Mouse (Mus musculus): ENCODE measurements around the gene Irx2. TPM values are rescaled to one million over a fixed set of nuclear protein-coding genes. Genes with fewer than 3 reads are reported as not detected.

Gene Irx2
- polyA plus RNA-seq, 1 experiment from 2014 or later = 34.0 TPM

DNA sequence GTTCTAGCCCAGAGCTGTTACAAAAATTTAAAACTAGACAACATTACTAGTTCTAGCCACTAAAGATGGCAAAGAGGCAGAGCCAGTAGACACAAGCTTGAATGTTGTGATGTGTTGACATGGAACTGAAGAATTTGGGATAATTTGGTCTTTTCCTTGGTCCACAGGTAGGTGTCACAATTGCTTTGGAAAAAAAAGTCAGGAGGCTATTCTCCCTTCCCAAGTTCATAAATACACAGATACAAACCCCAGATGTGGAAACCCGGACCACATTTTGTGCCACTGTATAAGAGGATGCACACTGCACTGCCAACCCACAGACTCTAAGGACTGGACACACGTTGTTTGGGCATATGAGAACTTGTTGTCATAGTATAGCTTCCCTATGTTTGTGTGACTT lies 4.5 kb downstream of the Irx2 start:
- peaks cover 25% of the 10 kb centered on the region for H3K27me3 ChIP-seq (ENCODE audit: control insufficient read depth, insufficient read depth, low read depth, low read length)
- WGBS = 24% methylated on average over 2 of the region's 2 CpGs
- peak overlapping the region; percentile 85 for H3K9ac ChIP-seq (ENCODE audit: low read depth, low read length)
- H3K4me3 ChIP-seq (ENCODE audit: low read depth, low read length) = peak overlapping the region; percentile 65
- no peak overlapping the region; the same call in none of the 2 replicates for H3K27ac ChIP-seq (ENCODE audit: low read length)
- no peaks in the 10 kb centered on the region for H3K36me3 ChIP-seq (ENCODE audit: control insufficient read depth, insufficient read depth, low read length)
- no peaks in the 10 kb centered on the region for H3K9me3 ChIP-seq (replicated peaks; ENCODE audit: control insufficient read depth, low read length, poor library complexity, severe bottlenecking)
- H3K4me1 ChIP-seq (ENCODE audit: control insufficient read depth, insufficient read depth, low read length) = peaks cover 14% of the 10 kb centered on the region
- ATAC-seq = no peak
- H3K4me2 ChIP-seq (ENCODE audit: low read length) = peak overlapping the region; percentile 67

- WGBS = 24% methylated on average over 7 of the region's 7 CpGs
- Histone ChIP-seq H3K27ac (ENCODE audit: low read length) (peak overlapping the region; percentile 19), H3K4me2 (ENCODE audit: low read length) (peak overlapping the region; percentile 55), H3K36me3 (ENCODE audit: control insufficient read depth, insufficient read depth, low read length) (no peaks in the 10 kb centered on the region), H3K27me3 (ENCODE audit: control insufficient read depth, insufficient read depth, low read depth, low read length) (peaks cover 28% of the 10 kb centered on the region), H3K4me1 (ENCODE audit: control insufficient read depth, insufficient read depth, low read length) (peaks cover 21% of the 10 kb centered on the region), H3K9me3 (replicated peaks; ENCODE audit: control insufficient read depth, low read length, poor library complexity, severe bottlenecking) (no peaks in the 10 kb centered on the region), H3K4me3 (ENCODE audit: low read depth, low read length) (peak overlapping the region; percentile 9; the same call in 1 of the 2 replicates), H3K9ac (ENCODE audit: low read depth, low read length) (peak overlapping the region; percentile 44; the same call in 1 of the 2 replicates)
- no peak for ATAC-seq
These were observed 6.2 kb downstream of the Irx2 start for GRCm38 (mm10) chr13:72634752-72635315.

DNA sequence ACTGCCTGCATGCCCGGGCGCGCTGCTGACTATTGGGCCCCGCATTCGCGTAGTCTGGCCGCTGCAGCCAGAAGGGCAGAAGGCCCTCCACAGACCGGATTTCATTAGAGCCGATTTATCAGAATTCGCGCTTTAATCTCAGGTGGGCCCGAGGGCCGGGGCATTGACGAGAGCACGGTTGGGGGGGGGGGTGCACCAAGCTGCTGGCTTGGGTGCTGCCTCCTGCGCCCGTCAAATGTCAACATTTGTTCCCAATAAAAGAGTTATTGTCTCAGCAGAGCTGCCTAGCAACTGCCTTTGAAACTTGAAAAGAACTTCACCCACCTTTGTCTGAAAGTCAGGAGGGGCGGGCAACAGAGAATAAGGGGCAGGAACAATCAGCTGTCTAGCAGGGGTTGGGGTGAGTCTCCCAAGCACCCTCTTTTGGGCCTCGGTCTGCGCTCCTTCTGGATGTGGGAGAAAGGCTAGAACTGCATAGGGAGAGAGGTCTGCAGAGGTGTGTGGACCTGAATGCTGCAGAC lies 7.8 kb downstream of the Irx2 start:
- Histone ChIP-seq H3K27ac (ENCODE audit: low read length) (peak overlapping the region; percentile 67), H3K4me1 (ENCODE audit: control insufficient read depth, insufficient read depth, low read length) (peaks cover 20% of the 10 kb centered on the region), H3K4me2 (ENCODE audit: low read length) (peak overlapping the region; percentile 29), H3K27me3 (ENCODE audit: control insufficient read depth, insufficient read depth, low read depth, low read length) (peaks cover 39% of the 10 kb centered on the region), H3K36me3 (ENCODE audit: control insufficient read depth, insufficient read depth, low read length) (no peaks in the 10 kb centered on the region), H3K4me3 (ENCODE audit: low read depth, low read length) (no peak overlapping the region), H3K9ac (ENCODE audit: low read depth, low read length) (0 out of 2 replicates have a peak overlapping the region, but pooled peaks have one; percentile 0), H3K9me3 (replicated peaks; ENCODE audit: control insufficient read depth, low read length, poor library complexity, severe bottlenecking) (no peaks in the 10 kb centered on the region)
- 4% methylated on average over 20 of the region's 20 CpGs for WGBS
- ATAC-seq = no peak

- 24% methylated on average over 3 of the region's 3 CpGs for WGBS
- Histone ChIP-seq H3K27me3 (ENCODE audit: control insufficient read depth, insufficient read depth, low read depth, low read length) (peaks cover 42% of the 10 kb centered on the region), H3K9me3 (replicated peaks; ENCODE audit: control insufficient read depth, low read length, poor library complexity, severe bottlenecking) (no peaks in the 10 kb centered on the region), H3K4me1 (ENCODE audit: control insufficient read depth, insufficient read depth, low read length) (peaks cover 20% of the 10 kb centered on the region), H3K9ac (ENCODE audit: low read depth, low read length) (no peak overlapping the region), H3K36me3 (ENCODE audit: control insufficient read depth, insufficient read depth, low read length) (no peaks in the 10 kb centered on the region), H3K27ac (ENCODE audit: low read length) (no peak overlapping the region), H3K4me3 (ENCODE audit: low read depth, low read length) (no peak overlapping the region), H3K4me2 (ENCODE audit: low read length) (no peak overlapping the region)
- ATAC-seq = no peak
These were observed 8.9 kb downstream of the Irx2 start for GRCm38 (mm10) chr13:72637536-72637935.

DNA sequence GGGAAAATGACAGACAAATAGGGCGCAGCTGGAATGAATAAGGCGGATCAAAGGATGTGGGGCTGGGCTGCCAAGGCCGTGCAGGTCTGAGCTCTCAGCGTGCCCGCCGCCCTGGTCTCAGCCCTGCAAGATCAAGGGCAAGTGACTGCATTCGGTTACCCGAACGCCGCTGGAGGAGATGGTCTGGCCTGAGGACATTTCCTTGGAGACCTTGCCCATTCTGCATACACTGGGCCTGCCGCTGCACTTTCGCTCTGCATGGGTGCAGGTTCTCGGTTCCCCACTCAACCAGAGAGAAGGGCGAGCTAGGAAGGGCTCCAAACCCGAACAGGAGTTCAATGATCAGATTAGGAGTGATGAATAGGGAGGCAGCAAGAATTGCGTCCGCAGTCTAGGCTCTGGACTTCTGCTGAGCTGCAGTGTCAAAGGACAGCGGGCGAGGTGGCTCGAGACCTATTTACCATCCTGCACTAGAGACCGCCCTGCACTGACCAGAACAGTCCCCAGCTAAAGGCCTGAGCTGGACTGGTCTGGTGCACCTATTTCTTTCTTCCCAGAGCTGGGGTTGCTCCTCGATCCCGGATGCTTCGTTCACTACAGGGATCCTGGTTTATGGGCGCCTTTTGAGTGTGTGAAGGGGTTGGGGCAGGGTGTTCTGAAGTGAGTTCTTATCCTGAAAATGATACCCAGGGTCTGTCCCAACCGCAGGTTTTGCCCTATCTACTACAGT lies 9.9 kb downstream of the Irx2 start:
- Histone ChIP-seq H3K27ac (ENCODE audit: low read length) (peak overlapping the region; percentile 35), H3K27me3 (ENCODE audit: control insufficient read depth, insufficient read depth, low read depth, low read length) (peaks cover 36% of the 10 kb centered on the region), H3K4me2 (ENCODE audit: low read length) (peak overlapping the region; percentile 55), H3K9me3 (replicated peaks; ENCODE audit: control insufficient read depth, low read length, poor library complexity, severe bottlenecking) (no peaks in the 10 kb centered on the region), H3K4me3 (ENCODE audit: low read depth, low read length) (no peak overlapping the region), H3K4me1 (ENCODE audit: control insufficient read depth, insufficient read depth, low read length) (peaks cover 20% of the 10 kb centered on the region), H3K9ac (ENCODE audit: low read depth, low read length) (0 out of 2 replicates have a peak overlapping the region, but pooled peaks have one; percentile 35), H3K36me3 (ENCODE audit: control insufficient read depth, insufficient read depth, low read length) (no peaks in the 10 kb centered on the region)
- WGBS = 11% methylated on average over 26 of the region's 26 CpGs
- 0 out of 2 replicates have a peak, but pooled peaks have one; percentile 18 for ATAC-seq

- Histone ChIP-seq H3K4me1 (ENCODE audit: control insufficient read depth, insufficient read depth, low read length) (peaks cover 20% of the 10 kb centered on the region), H3K4me2 (ENCODE audit: low read length) (peak overlapping the region; percentile 55), H3K27ac (ENCODE audit: low read length) (no peak overlapping the region), H3K27me3 (ENCODE audit: control insufficient read depth, insufficient read depth, low read depth, low read length) (peaks cover 34% of the 10 kb centered on the region), H3K36me3 (ENCODE audit: control insufficient read depth, insufficient read depth, low read length) (no peaks in the 10 kb centered on the region), H3K9me3 (replicated peaks; ENCODE audit: control insufficient read depth, low read length, poor library complexity, severe bottlenecking) (no peaks in the 10 kb centered on the region), H3K9ac (ENCODE audit: low read depth, low read length) (peak overlapping the region; percentile 43), H3K4me3 (ENCODE audit: low read depth, low read length) (peak overlapping the region; percentile 28)
- 2% methylated on average over 32 of the region's 32 CpGs for WGBS
- ATAC-seq = peak; percentile 61
These were observed 11.0 kb downstream of the Irx2 start for GRCm38 (mm10) chr13:72639441-72640130.

DNA sequence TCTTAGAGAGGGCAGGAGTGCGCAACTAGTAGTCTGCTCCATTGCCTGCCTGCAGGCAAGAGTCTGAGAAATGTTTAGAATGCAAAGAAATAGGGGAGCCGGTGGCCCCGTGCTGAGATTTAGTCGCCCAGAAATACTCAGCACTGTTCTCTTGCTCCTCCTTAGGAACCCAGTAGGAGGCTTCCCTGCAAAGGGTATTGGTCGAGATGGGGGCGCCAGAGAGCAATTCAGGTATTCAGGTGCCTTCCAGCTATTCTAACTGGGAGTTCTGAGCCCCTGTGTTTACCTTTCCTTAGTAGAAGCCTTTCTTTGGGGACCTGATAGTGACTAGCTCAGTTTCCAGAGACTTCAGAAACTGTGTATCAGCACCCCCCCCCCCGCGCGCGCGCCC lies 11.5 kb downstream of the Irx2 start:
- peak; percentile 9; the same call in 1 of the 2 replicates for ATAC-seq
- H3K9ac ChIP-seq (ENCODE audit: low read depth, low read length) = 0 out of 2 replicates have a peak overlapping the region, but pooled peaks have one; percentile 43
- peak overlapping the region; percentile 28 for H3K4me3 ChIP-seq (ENCODE audit: low read depth, low read length)
- no peaks in the 10 kb centered on the region for H3K36me3 ChIP-seq (ENCODE audit: control insufficient read depth, insufficient read depth, low read length)
- H3K4me1 ChIP-seq (ENCODE audit: control insufficient read depth, insufficient read depth, low read length) = peaks cover 20% of the 10 kb centered on the region
- 6% methylated on average over 11 of the region's 11 CpGs for WGBS
- peaks cover 28% of the 10 kb centered on the region for H3K27me3 ChIP-seq (ENCODE audit: control insufficient read depth, insufficient read depth, low read depth, low read length)
- no peak overlapping the region for H3K27ac ChIP-seq (ENCODE audit: low read length)
- no peaks in the 10 kb centered on the region for H3K9me3 ChIP-seq (replicated peaks; ENCODE audit: control insufficient read depth, low read length, poor library complexity, severe bottlenecking)
- peak overlapping the region; percentile 55 for H3K4me2 ChIP-seq (ENCODE audit: low read length)

DNA sequence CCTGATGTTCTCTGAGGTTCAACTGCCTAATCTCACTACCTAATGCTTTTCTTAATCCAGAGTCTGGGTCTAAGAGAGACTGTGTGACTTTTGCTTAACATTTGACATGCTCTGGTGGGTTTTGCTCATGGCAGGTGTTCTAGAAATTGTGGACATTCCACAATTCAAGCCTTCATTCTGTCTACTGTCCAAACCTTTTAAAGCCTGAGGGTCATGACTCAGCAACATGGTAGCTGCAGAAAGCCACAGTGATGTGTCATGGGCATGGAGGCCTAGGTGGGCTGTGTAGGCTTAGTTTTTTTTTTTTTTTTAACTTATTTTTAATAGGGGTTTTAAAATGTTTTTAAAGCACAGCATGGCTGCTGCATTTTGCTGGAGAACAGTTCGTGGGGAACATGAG lies 27.8 kb downstream of the Irx2 start:
- no peaks in the 10 kb centered on the region for H3K4me1 ChIP-seq (ENCODE audit: control insufficient read depth, insufficient read depth, low read length)
- H3K27me3 ChIP-seq (ENCODE audit: control insufficient read depth, insufficient read depth, low read depth, low read length) = no peaks in the 10 kb centered on the region
- 52% methylated on average over 1 of the region's 1 CpGs for WGBS
- no peak overlapping the region for H3K27ac ChIP-seq (ENCODE audit: low read length)
- no peak overlapping the region for H3K4me2 ChIP-seq (ENCODE audit: low read length)
- ATAC-seq = no peak
- H3K9ac ChIP-seq (ENCODE audit: low read depth, low read length) = no peak overlapping the region
- H3K4me3 ChIP-seq (ENCODE audit: low read depth, low read length) = no peak overlapping the region
- H3K9me3 ChIP-seq (replicated peaks; ENCODE audit: control insufficient read depth, low read length, poor library complexity, severe bottlenecking) = no peaks in the 10 kb centered on the region
- H3K36me3 ChIP-seq (ENCODE audit: control insufficient read depth, insufficient read depth, low read length) = no peaks in the 10 kb centered on the region

Measured in midbrain, embryonic 16.5 days (tissue).